Mouse (Mus musculus): ENCODE measurements around the gene Hist4h4.

Hist4h4 gene

GRCm38 (mm10) chr6:136803739-136804633 lies at the start of gene Hist4h4:
TSS of gene Hist4h4 (minus strand) at chr6:136804415.
- peak; percentile 95 for DNase-seq

- no peak for DNase-seq
Observed at GRCm38 (mm10) chr6:136852762-136853161, 48.5 kb upstream of the Hist4h4 start.

GRCm38 (mm10) chr6:136852348-136852747 lies 48.1 kb upstream of the Hist4h4 start:
- no peak for DNase-seq

- DNase-seq: no peak
Observed at GRCm38 (mm10) chr6:136850267-136850666, 46.1 kb upstream of the Hist4h4 start.

GRCm38 (mm10) chr6:136848971-136849370 lies 44.8 kb upstream of the Hist4h4 start:
- no peak for DNase-seq

GRCm38 (mm10) chr6:136848399-136848798 lies 44.2 kb upstream of the Hist4h4 start:
- no peak for DNase-seq

GRCm38 (mm10) chr6:136847790-136848189 lies 43.6 kb upstream of the Hist4h4 start:
- no peak for DNase-seq

GRCm38 (mm10) chr6:136847267-136847666 lies 43.1 kb upstream of the Hist4h4 start:
- DNase-seq: no peak

- no peak for DNase-seq
Observed at GRCm38 (mm10) chr6:136845706-136846480, 41.7 kb upstream of the Hist4h4 start.

- DNase-seq: no peak
Observed at GRCm38 (mm10) chr6:136844903-136845302, 40.7 kb upstream of the Hist4h4 start.

- DNase-seq: no peak
Observed at GRCm38 (mm10) chr6:136837323-136837722, 33.1 kb upstream of the Hist4h4 start.

- DNase-seq: no peak
Observed at GRCm38 (mm10) chr6:136835352-136835751, 31.1 kb upstream of the Hist4h4 start, which contains the start of gene Smco3. TSS of gene Smco3 (minus strand) at chr6:136835452.

- no peak for DNase-seq
Observed at GRCm38 (mm10) chr6:136831712-136832111, 27.5 kb upstream of the Hist4h4 start.

- DNase-seq: no peak
Observed at GRCm38 (mm10) chr6:136828681-136829080, 24.5 kb upstream of the Hist4h4 start.

GRCm38 (mm10) chr6:136827881-136828561 lies 23.8 kb upstream of the Hist4h4 start, which contains the start of gene Wbp11:
TSS of gene Wbp11 (minus strand) at chr6:136828233.
- peak; percentile 95 for DNase-seq

- DNase-seq: no peak
Observed at GRCm38 (mm10) chr6:136827516-136827880, 23.3 kb upstream of the Hist4h4 start, which contains the start of gene BC049715. TSS of gene BC049715 (plus strand) at chr6:136827626.

- no peak for DNase-seq
Observed at GRCm38 (mm10) chr6:136827116-136827515, 22.9 kb upstream of the Hist4h4 start.

GRCm38 (mm10) chr6:136824987-136825386 lies 20.8 kb upstream of the Hist4h4 start:
- no peak for DNase-seq

GRCm38 (mm10) chr6:136821086-136821485 lies 16.9 kb upstream of the Hist4h4 start:
- DNase-seq: no peak

- no peak for DNase-seq
Observed at GRCm38 (mm10) chr6:136820381-136820780, 16.2 kb upstream of the Hist4h4 start.

GRCm38 (mm10) chr6:136817549-136817948 lies 13.3 kb upstream of the Hist4h4 start:
- no peak for DNase-seq

- no peak for DNase-seq
Observed at GRCm38 (mm10) chr6:136816826-136817225, 12.6 kb upstream of the Hist4h4 start.

GRCm38 (mm10) chr6:136815381-136815780 lies 11.2 kb upstream of the Hist4h4 start:
- no peak for DNase-seq

Data from cerebellum, adult 11 months (tissue).